Mouse (Mus musculus): ENCODE results near the gene Olfr815.

DNA sequence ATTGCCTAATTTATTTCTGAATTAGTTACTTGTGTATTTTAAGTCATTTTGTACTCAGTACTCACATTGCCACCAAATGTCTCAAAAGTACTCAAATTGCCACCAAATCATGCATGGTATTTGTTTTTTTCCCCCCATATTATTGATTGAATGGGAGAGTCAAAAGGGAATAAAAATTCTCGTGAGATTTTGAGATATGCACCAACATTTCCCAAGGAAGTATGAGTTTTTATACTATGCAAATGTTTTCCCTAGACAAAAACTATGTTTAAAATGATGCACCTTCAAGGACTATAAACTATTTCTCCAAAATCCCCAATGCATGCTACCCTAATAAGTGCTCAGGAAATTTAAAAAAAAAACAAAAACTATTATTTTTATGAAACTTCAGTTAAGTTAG lies 9.8 kb upstream of the Olfr815 start, which contains the start of gene Olfr816:
- TF ChIP-seq POLR2A (IDR thresholded peaks at IDR 0.05; ENCODE audit: low read depth, low read length) (no peak), CTCF (IDR thresholded peaks at IDR 0.05; ENCODE audit: borderline replicate concordance, insufficient read depth, low read length) (no peak)

Measured in embryonic fibroblast, embryonic 13.5 days (primary cell).